Mouse (Mus musculus) C2C12 (cell line): ENCODE results near the gene Otx2. TPM values are rescaled to one million over a fixed set of nuclear protein-coding genes. Genes with fewer than 3 reads are reported as not detected.

ENCODE experiments used
- H3K27me3 ChIP-seq: one replicate; pipeline ENCODE4 v1.6.1; 2011; ENCODE audit not compliant: control insufficient read depth, insufficient read depth, insufficient read length
- H3K36me3 ChIP-seq: one replicate; pipeline ENCODE4 v1.6.1; 2011; ENCODE audit not compliant: control insufficient read depth, insufficient read depth
- H3K4me3 ChIP-seq: one replicate; pipeline ENCODE4 v1.5.1; 2011; ENCODE audit warnings: mild to moderate bottlenecking, control low read depth; ENCODE audit not compliant: poor library complexity, insufficient read depth, severe bottlenecking
- H3K79me2 ChIP-seq: one replicate; pipeline ENCODE4 v1.6.1; 2011; ENCODE audit not compliant: control insufficient read depth, insufficient read depth
- H3K79me3 ChIP-seq: one replicate; pipeline ENCODE4 v1.6.1; 2011; ENCODE audit warnings: low read depth, control low read depth
- H3ac ChIP-seq: one replicate; pipeline ENCODE3; 2011; ENCODE audit warnings: low read depth; ENCODE audit not compliant: control insufficient read depth, insufficient read length
- CEBPB ChIP-seq: IDR thresholded peaks from one replicate; pipeline ENCODE4 v1.6.1; 2011; ENCODE audit warnings: low read depth, mild to moderate bottlenecking, control low read depth, moderate library complexity
- CTCF ChIP-seq: IDR thresholded peaks from one replicate; pipeline ENCODE4 v1.5.1; 2011; ENCODE audit not compliant: control insufficient read depth, insufficient read depth, insufficient read length
- FOSL1 ChIP-seq: IDR thresholded peaks from one replicate; pipeline ENCODE4 v1.8.0; 2011; ENCODE audit warnings: mild to moderate bottlenecking, low read length; ENCODE audit not compliant: poor library complexity, insufficient read depth, severe bottlenecking
- MAX ChIP-seq: IDR thresholded peaks from one replicate; pipeline ENCODE4 v1.6.1; 2011; ENCODE audit warnings: mild to moderate bottlenecking, control low read depth
- MYOD1 ChIP-seq: IDR thresholded peaks from one replicate; pipeline ENCODE4 v1.6.1; 2011; ENCODE audit warnings: low read depth; ENCODE audit not compliant: control insufficient read depth, insufficient read length
- MYOG ChIP-seq: IDR thresholded peaks from one replicate; pipeline ENCODE4 v1.6.1; 2011; ENCODE audit not compliant: control insufficient read depth, insufficient read length; ENCODE audit errors: extremely low read depth
- USF1 ChIP-seq: IDR thresholded peaks from one replicate; pipeline ENCODE4 v1.6.1; 2011; ENCODE audit warnings: low read depth, mild to moderate bottlenecking, control low read depth, moderate library complexity
- polyA plus RNA-seq: library from polyadenylated mRNA; unstranded; fragments of >200 nt; fragmentation: generic; extraction: Trizol; gene quantifications from one replicate; pipeline ENCODE4 v1.2.1, GENCODE M21; 2012; ENCODE audit warnings: missing spikeins

Gene Otx2
- polyA plus RNA-seq, 1 experiment, result not detected

DNA sequence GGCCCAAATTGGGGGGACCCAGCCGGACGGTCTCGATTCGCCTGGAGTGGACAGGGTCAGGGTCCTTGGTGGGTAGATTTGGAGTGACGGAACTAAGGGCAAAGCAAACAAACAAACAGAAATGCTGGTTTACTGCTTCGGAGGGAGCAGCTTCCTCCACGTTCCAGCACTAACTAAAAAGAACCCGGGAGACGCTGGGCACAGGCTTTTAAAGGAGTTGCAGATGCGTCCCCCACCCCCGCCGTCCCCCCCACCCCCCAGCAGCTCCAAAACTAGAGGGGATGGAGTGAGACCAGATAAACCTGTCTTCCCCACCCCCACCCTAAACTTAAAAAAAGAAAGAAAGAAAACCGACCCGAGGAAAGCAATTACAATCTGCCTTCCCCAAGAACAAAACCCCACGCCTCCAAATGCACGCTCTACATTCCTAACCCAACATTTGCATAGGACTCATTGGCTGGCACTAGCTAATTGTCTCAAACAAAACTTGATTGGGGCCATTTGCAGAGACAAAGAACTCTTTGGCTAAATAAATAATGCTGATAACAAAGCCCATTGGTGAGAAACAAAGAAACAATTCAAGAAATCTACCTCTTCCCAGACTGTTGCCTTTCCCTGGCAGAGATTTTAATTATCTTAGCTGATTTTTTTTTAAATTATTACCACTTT is 10.9 kb downstream of the Otx2 start:
- no peaks in the 10 kb centered on the region for H3K36me3 ChIP-seq
- peaks cover 48% of the 10 kb centered on the region for H3K27me3 ChIP-seq

DNA sequence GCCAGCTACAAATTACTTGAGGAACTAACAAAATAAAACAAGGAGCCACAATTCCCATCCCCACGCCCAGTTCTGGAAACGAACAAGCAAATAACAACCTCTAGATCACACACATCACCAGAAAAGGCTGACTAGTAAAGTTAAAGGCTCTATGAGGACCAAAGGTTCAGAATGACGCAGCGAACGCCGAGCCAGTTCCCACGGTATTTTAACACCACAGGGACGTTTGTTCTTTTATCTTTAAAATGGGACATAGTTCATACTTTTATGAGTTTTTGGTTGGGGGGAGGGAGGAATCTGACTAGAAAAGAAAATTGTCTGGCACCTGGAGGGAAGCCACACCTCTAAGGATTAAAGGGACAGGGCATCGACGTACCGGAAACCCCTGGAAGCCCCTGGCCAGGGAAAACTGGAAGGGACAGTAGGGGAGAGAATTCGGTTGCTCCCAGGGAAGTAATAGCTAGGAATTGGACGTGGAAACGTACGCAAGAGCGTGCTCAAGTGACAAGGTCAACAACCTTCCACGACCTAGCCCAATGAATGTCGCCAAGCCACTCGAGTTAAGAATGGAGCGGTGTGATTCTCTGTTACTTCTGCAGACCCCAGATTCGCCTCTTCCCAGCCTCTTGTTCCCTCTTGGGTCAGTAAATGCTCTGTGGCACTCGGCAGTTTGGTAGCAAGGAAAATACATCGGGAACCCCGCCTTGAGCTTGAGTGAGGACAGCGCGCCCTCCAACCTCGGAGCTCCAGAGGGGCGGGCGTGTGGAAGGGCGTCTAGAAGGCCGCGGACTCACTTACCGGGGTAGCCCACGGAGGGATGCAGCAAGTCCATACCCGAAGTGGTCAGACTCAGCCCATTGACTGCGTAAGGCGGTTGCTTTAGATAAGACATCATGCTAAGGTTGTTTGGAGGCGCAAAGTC is 11.7 kb downstream of the Otx2 start:
- H3K79me2 ChIP-seq, result no peaks in the 10 kb centered on the region
- no peaks in the 10 kb centered on the region for H3K36me3 ChIP-seq
- H3K4me3 ChIP-seq, result no peak overlapping the region
- peaks cover 48% of the 10 kb centered on the region for H3K27me3 ChIP-seq
- no peaks in the 10 kb centered on the region for H3K79me3 ChIP-seq
- no peak overlapping the region for H3ac ChIP-seq
- no peak for TF ChIP-seq USF1
- TF ChIP-seq MYOG, result no peak
- TF ChIP-seq CTCF, result no peak
- no peak for TF ChIP-seq MAX
- no peak for TF ChIP-seq CEBPB
- TF ChIP-seq FOSL1, result no peak

More for the DNA sequence above, 10.9 kb downstream of the Otx2 start:
- H3ac ChIP-seq, result no peak overlapping the region
- H3K4me3 ChIP-seq, result no peak overlapping the region
- TF ChIP-seq USF1 (no peak), MYOG (no peak), CEBPB (no peak), CTCF (no peak), FOSL1 (no peak), MAX (no peak), MYOD1 (no peak)
- H3K79me3 ChIP-seq, result no peaks in the 10 kb centered on the region
- no peaks in the 10 kb centered on the region for H3K79me2 ChIP-seq

GRCm38 (mm10) chr14:48661151-48661550 is 12.5 kb downstream of the Otx2 start:
- Histone ChIP-seq H3ac (no peak overlapping the region), H3K79me3 (no peaks in the 10 kb centered on the region), H3K4me3 (no peak overlapping the region), H3K27me3 (peaks cover 43% of the 10 kb centered on the region), H3K79me2 (no peaks in the 10 kb centered on the region), H3K36me3 (no peaks in the 10 kb centered on the region)
- no peak for TF ChIP-seq MAX
- no peak for TF ChIP-seq CTCF
- no peak for TF ChIP-seq FOSL1
- TF ChIP-seq USF1, result no peak
- TF ChIP-seq CEBPB, result no peak
- no peak for TF ChIP-seq MYOG
- TF ChIP-seq MYOD1, result no peak

DNA sequence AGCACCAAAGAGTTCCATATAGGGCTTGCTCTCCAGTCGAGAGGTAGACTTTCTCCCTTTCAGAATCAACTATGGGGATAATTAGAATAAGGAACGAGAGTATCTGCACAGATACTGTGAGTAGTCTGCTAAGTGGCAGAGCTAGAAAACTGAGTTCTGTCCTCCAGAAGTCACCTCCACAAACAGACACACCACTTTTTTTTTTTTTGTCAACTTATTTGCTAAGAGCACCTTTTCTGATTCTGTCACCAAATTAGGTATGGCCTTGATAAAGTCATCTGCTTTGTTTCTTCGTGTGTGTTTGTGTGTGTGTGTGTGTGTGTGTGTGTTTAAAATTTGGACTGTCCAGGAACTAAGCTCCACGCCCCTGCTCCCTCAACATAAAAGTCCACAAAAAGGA is 13.0 kb downstream of the Otx2 start:
- H3K79me2 ChIP-seq, result no peaks in the 10 kb centered on the region
- peaks cover 39% of the 10 kb centered on the region for H3K27me3 ChIP-seq
- H3K36me3 ChIP-seq, result no peaks in the 10 kb centered on the region
- H3ac ChIP-seq, result no peak overlapping the region
- no peak for TF ChIP-seq MYOG
- no peak for TF ChIP-seq CTCF
- TF ChIP-seq USF1, result no peak
- H3K79me3 ChIP-seq, result no peaks in the 10 kb centered on the region
- H3K4me3 ChIP-seq, result no peak overlapping the region

- no peaks in the 10 kb centered on the region for H3K36me3 ChIP-seq
- H3K27me3 ChIP-seq, result peaks cover 40% of the 10 kb centered on the region
- no peaks in the 10 kb centered on the region for H3K79me2 ChIP-seq
- H3ac ChIP-seq, result no peak overlapping the region
- no peaks in the 10 kb centered on the region for H3K79me3 ChIP-seq
- TF ChIP-seq USF1, result no peak
- TF ChIP-seq MYOG, result no peak
- H3K4me3 ChIP-seq, result no peak overlapping the region
Measured at GRCm38 (mm10) chr14:48659661-48660060, 14.0 kb downstream of the Otx2 start.

GRCm38 (mm10) chr14:48657241-48657640 is 16.4 kb downstream of the Otx2 start:
- no peaks in the 10 kb centered on the region for H3K79me3 ChIP-seq
- H3K36me3 ChIP-seq, result no peaks in the 10 kb centered on the region
- H3ac ChIP-seq, result no peak overlapping the region
- no peak overlapping the region for H3K4me3 ChIP-seq
- TF ChIP-seq MAX (no peak), FOSL1 (no peak), CTCF (no peak), MYOG (no peak), USF1 (no peak), MYOD1 (no peak), CEBPB (no peak)
- H3K79me2 ChIP-seq, result no peaks in the 10 kb centered on the region
- H3K27me3 ChIP-seq, result peaks cover 56% of the 10 kb centered on the region
